Mouse (Mus musculus): ENCODE measurements around the gene Itgb7. TPM values are rescaled to one million over a fixed set of nuclear protein-coding genes. Genes with fewer than 3 reads are reported as not detected.

The Itgb7 gene
- polyA plus RNA-seq, 1 experiment from 2014 or later: 13.3 TPM

DNA sequence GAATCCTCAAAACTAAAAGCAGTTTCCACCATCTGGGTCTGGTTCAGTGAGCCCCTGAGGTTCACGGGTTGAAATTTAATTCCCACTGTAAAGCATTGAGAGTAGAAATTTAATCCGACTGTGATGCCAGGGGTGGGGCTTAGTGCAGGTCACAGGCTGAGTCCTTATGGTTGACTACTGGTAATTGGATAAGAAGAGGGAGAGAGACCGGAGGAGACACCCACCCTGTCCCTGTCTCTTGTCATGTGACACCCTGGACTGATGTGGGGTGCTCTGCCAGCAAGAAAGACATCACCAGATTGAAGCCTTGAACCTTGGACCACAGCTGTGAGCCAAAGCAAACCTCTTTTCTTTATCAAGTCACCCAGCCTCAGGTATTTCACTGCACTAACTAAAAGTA is 48.7 kb downstream of the Itgb7 start:
- ATAC-seq (replicated peaks; ENCODE audit: low FRiP score, low TSS enrichment, low read depth) (no peak), DNase-seq (ENCODE audit: low spot score) (no peak)
- H3K9ac ChIP-seq (ENCODE audit: low read length): no peak overlapping the region
- no peak overlapping the region for H3K4me3 ChIP-seq (ENCODE audit: low read depth, low read length)
- 86% methylated on average over 3 of the region's 3 CpGs for WGBS
- H3K27ac ChIP-seq (ENCODE audit: low read depth): no peak overlapping the region
- no peak overlapping the region for H3K4me2 ChIP-seq (ENCODE audit: low read length)
- no peaks in the 10 kb centered on the region for H3K27me3 ChIP-seq (replicated peaks; ENCODE audit: control insufficient read depth, insufficient read depth, low read length)
- peaks cover 42% of the 10 kb centered on the region for H3K36me3 ChIP-seq (ENCODE audit: control insufficient read depth, insufficient read depth, low read length)
- no peaks in the 10 kb centered on the region for H3K9me3 ChIP-seq (ENCODE audit: control insufficient read depth, low read length)
- no peaks in the 10 kb centered on the region for H3K4me1 ChIP-seq (replicated peaks; ENCODE audit: control insufficient read depth, insufficient read depth, low read length)

DNA sequence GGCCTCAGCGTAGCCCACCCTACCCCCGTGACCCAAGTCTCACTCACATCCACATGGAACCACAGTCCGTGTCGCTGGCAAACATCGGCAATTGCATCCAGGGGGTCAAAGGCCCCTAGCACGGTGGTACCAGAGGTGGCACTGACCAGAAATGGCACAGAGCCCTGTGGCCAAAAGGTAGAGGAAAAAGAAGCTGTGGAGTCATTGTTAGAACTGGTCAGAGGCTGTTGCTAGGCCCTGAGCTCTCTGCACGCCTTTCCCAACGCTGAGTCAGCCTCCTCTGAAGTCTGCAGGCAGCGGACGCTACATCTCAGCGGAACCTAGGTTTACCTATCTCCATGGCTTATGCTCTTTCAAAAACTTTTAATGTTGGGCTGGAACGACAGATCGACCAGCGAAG is 51.8 kb downstream of the Itgb7 start:
- DNase-seq (ENCODE audit: low spot score): no peak
- Histone ChIP-seq H3K27me3 (replicated peaks; ENCODE audit: control insufficient read depth, insufficient read depth, low read length) (no peaks in the 10 kb centered on the region), H3K4me3 (ENCODE audit: low read depth, low read length) (no peak overlapping the region), H3K4me2 (ENCODE audit: low read length) (no peak overlapping the region), H3K4me1 (replicated peaks; ENCODE audit: control insufficient read depth, insufficient read depth, low read length) (no peaks in the 10 kb centered on the region), H3K9ac (ENCODE audit: low read length) (no peak overlapping the region), H3K27ac (ENCODE audit: low read depth) (no peak overlapping the region), H3K9me3 (ENCODE audit: control insufficient read depth, low read length) (no peaks in the 10 kb centered on the region), H3K36me3 (ENCODE audit: control insufficient read depth, insufficient read depth, low read length) (peaks cover 25% of the 10 kb centered on the region)
- no peak for ATAC-seq (replicated peaks; ENCODE audit: low FRiP score, low TSS enrichment, low read depth)
- WGBS: 91% methylated on average over 14 of the region's 14 CpGs

DNA sequence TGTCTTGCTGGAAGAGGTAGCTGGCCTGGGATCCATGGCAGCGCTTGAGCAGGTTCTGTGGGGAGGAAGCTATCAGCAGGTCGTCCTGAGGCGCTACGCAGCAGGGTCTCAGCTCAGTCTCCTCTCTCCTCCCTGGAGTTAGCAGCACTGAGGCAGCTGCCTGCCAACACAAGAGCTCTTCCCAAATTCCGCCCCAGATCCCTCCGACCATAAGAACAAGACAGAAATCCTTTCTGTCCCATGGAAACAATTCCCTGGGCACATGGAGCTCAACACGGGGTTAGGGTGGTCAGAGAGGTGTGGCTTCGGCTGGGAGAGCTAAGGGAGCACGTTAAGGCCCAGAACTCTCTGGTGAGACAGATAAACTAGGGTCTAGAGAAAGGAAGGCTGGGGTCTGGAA is 52.6 kb downstream of the Itgb7 start:
- Histone ChIP-seq H3K9me3 (ENCODE audit: control insufficient read depth, low read length) (no peaks in the 10 kb centered on the region), H3K27me3 (replicated peaks; ENCODE audit: control insufficient read depth, insufficient read depth, low read length) (no peaks in the 10 kb centered on the region), H3K4me3 (ENCODE audit: low read depth, low read length) (no peak overlapping the region), H3K27ac (ENCODE audit: low read depth) (no peak overlapping the region), H3K4me2 (ENCODE audit: low read length) (no peak overlapping the region), H3K36me3 (ENCODE audit: control insufficient read depth, insufficient read depth, low read length) (peaks cover 21% of the 10 kb centered on the region), H3K9ac (ENCODE audit: low read length) (no peak overlapping the region), H3K4me1 (replicated peaks; ENCODE audit: control insufficient read depth, insufficient read depth, low read length) (no peaks in the 10 kb centered on the region)
- ATAC-seq (replicated peaks; ENCODE audit: low FRiP score, low TSS enrichment, low read depth) (no peak), DNase-seq (ENCODE audit: low spot score) (no peak)
- WGBS: 79% methylated on average over 9 of the region's 9 CpGs

DNA sequence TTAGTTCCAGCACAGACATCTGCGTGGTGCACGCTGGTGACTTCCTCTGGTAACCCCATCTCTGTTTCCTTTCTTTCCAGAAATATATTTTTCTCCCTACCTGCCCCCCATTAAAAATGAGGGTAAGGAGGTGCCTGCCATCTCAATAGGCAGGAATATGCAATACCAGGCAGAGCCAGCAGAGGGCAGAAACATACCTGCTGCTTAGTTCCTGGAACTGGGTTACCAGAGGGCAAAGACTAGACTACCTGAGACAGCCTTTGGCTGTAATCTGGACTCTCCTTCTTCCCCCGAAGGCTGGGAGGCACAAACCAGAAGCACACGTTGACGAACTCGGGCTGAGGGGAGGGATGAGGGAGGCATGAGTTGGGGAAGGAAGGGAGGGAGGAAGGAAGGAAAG is 53.5 kb downstream of the Itgb7 start:
- Histone ChIP-seq H3K9me3 (ENCODE audit: control insufficient read depth, low read length) (no peaks in the 10 kb centered on the region), H3K4me3 (ENCODE audit: low read depth, low read length) (no peak overlapping the region), H3K27me3 (replicated peaks; ENCODE audit: control insufficient read depth, insufficient read depth, low read length) (no peaks in the 10 kb centered on the region), H3K36me3 (ENCODE audit: control insufficient read depth, insufficient read depth, low read length) (peaks cover 15% of the 10 kb centered on the region), H3K4me2 (ENCODE audit: low read length) (no peak overlapping the region), H3K9ac (ENCODE audit: low read length) (no peak overlapping the region), H3K27ac (ENCODE audit: low read depth) (no peak overlapping the region), H3K4me1 (replicated peaks; ENCODE audit: control insufficient read depth, insufficient read depth, low read length) (no peaks in the 10 kb centered on the region)
- 14% methylated on average over 6 of the region's 6 CpGs for WGBS
- ATAC-seq (replicated peaks; ENCODE audit: low FRiP score, low TSS enrichment, low read depth): 0 out of 2 replicates have a peak, but pooled peaks have one; percentile 33
- peak; percentile 95 for DNase-seq (ENCODE audit: low spot score)

DNA sequence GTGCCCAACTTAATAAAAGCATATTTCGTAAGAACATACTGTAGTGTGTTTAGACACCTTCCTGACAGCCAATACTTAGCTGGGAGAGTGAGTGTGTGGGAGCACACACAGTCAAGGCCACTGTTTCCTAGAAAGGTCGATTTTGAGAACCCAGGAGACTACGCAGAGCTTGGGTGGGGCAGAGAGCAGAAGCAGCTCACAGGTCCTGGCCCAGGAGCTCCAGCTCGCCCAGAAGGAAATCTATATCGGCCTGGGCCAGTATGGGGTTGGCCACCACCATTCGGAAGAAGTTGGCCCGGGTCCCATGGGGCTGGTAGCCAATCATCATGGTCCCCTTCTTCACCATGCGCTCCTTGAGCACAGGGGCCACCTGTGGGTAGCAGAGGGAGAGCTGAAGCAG is 54.3 kb downstream of the Itgb7 start:
- 83% methylated on average over 8 of the region's 8 CpGs for WGBS

DNA sequence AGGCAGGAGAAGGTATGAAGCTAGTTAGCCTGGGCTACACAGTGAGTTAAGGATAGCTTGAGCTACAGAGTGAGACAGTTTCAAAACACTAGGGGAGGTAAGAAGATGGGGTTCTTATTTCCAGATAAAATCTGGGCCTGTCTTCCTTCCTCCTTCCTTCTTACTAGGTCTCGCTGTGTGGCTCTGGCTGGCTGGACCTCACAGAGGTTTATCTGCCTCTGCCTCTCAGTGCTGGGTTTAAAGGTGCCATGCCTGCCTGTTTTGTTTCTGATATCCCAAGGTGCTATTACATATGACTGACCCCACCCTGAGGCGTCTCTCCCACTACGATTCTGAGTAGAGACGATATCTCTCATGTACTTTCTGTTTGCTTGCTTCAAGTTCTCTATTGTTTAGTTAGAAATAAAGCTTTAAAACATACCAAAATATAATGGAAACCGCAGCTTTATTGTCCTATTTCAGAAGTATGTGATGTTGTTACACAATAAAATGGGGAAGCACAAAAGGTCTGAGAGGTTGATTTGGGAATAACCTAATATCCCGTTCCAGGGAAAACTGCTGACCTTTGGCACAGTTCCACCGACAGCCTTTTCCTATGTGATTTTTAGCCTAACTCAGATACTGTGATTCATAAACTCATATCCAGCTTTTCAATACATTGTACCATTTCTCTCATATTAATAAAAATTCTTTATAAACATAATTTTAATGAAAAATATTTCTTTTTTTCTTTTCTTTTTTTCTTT is 55.0 kb downstream of the Itgb7 start:
- 87% methylated on average over 7 of the region's 7 CpGs for WGBS
- DNase-seq (ENCODE audit: low spot score) (no peak), ATAC-seq (replicated peaks; ENCODE audit: low FRiP score, low TSS enrichment, low read depth) (no peak)
- no peak overlapping the region for H3K4me2 ChIP-seq (ENCODE audit: low read length)
- no peaks in the 10 kb centered on the region for H3K27me3 ChIP-seq (replicated peaks; ENCODE audit: control insufficient read depth, insufficient read depth, low read length)
- H3K36me3 ChIP-seq (ENCODE audit: control insufficient read depth, insufficient read depth, low read length): peaks cover 11% of the 10 kb centered on the region
- no peaks in the 10 kb centered on the region for H3K4me1 ChIP-seq (replicated peaks; ENCODE audit: control insufficient read depth, insufficient read depth, low read length)
- no peaks in the 10 kb centered on the region for H3K9me3 ChIP-seq (ENCODE audit: control insufficient read depth, low read length)
- H3K27ac ChIP-seq (ENCODE audit: low read depth): no peak overlapping the region
- no peak overlapping the region for H3K4me3 ChIP-seq (ENCODE audit: low read depth, low read length)
- no peak overlapping the region for H3K9ac ChIP-seq (ENCODE audit: low read length)

More for the DNA sequence above, 54.3 kb downstream of the Itgb7 start:
- H3K9me3 ChIP-seq (ENCODE audit: control insufficient read depth, low read length): no peaks in the 10 kb centered on the region
- no peak overlapping the region for H3K4me3 ChIP-seq (ENCODE audit: low read depth, low read length)
- H3K36me3 ChIP-seq (ENCODE audit: control insufficient read depth, insufficient read depth, low read length): peaks cover 11% of the 10 kb centered on the region
- H3K4me1 ChIP-seq (replicated peaks; ENCODE audit: control insufficient read depth, insufficient read depth, low read length): no peaks in the 10 kb centered on the region
- H3K27ac ChIP-seq (ENCODE audit: low read depth): no peak overlapping the region
- no peak for DNase-seq (ENCODE audit: low spot score)
- no peak overlapping the region for H3K4me2 ChIP-seq (ENCODE audit: low read length)
- no peak for ATAC-seq (replicated peaks; ENCODE audit: low FRiP score, low TSS enrichment, low read depth)
- no peak overlapping the region for H3K9ac ChIP-seq (ENCODE audit: low read length)
- H3K27me3 ChIP-seq (replicated peaks; ENCODE audit: control insufficient read depth, insufficient read depth, low read length): no peaks in the 10 kb centered on the region

DNA sequence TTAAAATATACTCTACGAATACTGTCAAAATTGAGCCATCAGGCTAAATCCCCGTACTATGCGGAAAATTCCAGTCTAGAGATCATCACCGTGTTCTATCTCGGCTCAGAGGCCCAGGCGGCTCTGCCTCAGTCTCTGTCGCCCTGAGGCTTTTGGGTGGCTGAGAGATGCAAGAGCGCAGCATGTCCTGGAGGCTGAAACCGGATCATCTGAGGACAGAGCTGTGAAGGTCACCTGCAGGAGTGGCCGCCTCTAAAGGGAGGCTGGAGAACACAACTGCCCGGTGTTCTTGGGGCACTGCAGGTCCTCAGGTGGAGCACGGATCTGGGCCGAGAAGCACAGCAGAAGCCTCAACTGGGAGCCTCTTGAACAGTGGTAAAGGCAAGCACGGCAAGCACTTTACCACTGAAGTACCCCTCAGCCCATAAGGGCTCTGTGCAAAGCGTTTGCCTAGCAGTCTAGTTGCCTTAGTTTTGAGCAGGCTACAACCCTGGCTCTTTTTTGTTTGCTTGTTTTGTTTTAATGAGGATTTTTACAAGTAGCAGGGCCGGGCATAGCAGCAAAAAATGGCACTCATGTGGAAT is 55.9 kb downstream of the Itgb7 start:
- H3K4me1 ChIP-seq (replicated peaks; ENCODE audit: control insufficient read depth, insufficient read depth, low read length): no peaks in the 10 kb centered on the region

DNA sequence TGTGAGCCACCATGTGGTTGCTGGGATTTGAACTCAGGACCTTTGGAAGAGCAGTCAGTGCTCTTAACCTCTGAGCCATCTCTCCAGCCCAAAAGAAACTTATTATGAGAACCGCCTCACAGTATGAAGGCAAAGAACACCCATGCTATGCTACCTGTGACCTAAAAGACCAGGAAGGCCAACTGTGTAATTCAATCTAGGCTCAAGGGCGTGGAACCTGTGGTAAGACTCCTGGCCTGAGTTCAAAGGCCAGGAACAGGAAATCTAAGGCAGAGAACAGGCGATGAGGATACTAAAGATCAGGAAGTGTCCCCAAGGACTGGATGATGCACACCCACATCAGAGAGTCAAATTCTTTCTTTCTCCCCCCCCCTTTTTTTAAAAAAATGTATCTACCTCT is 58.2 kb downstream of the Itgb7 start:
- no peak for ATAC-seq (replicated peaks; ENCODE audit: low FRiP score, low TSS enrichment, low read depth)
- Histone ChIP-seq H3K27ac (ENCODE audit: low read depth) (no peak overlapping the region), H3K4me3 (ENCODE audit: low read depth, low read length) (no peak overlapping the region), H3K27me3 (replicated peaks; ENCODE audit: control insufficient read depth, insufficient read depth, low read length) (no peaks in the 10 kb centered on the region), H3K4me2 (ENCODE audit: low read length) (no peak overlapping the region), H3K9ac (ENCODE audit: low read length) (no peak overlapping the region), H3K9me3 (ENCODE audit: control insufficient read depth, low read length) (no peaks in the 10 kb centered on the region), H3K36me3 (ENCODE audit: control insufficient read depth, insufficient read depth, low read length) (0 out of 2 replicates have a peak, but pooled peaks cover 3% of the 10 kb centered on the region), H3K4me1 (replicated peaks; ENCODE audit: control insufficient read depth, insufficient read depth, low read length) (no peaks in the 10 kb centered on the region)
- WGBS: 89% methylated on average over 3 of the region's 3 CpGs
- no peak for DNase-seq (ENCODE audit: low spot score)

More for the DNA sequence above, 55.9 kb downstream of the Itgb7 start:
- Histone ChIP-seq H3K4me3 (ENCODE audit: low read depth, low read length) (no peak overlapping the region), H3K27ac (ENCODE audit: low read depth) (no peak overlapping the region), H3K36me3 (ENCODE audit: control insufficient read depth, insufficient read depth, low read length) (peaks cover 11% of the 10 kb centered on the region), H3K9ac (ENCODE audit: low read length) (no peak overlapping the region), H3K9me3 (ENCODE audit: control insufficient read depth, low read length) (no peaks in the 10 kb centered on the region), H3K27me3 (replicated peaks; ENCODE audit: control insufficient read depth, insufficient read depth, low read length) (no peaks in the 10 kb centered on the region), H3K4me2 (ENCODE audit: low read length) (no peak overlapping the region)
- DNase-seq (ENCODE audit: low spot score): no peak
- no peak for ATAC-seq (replicated peaks; ENCODE audit: low FRiP score, low TSS enrichment, low read depth)
- 89% methylated on average over 16 of the region's 16 CpGs for WGBS

DNA sequence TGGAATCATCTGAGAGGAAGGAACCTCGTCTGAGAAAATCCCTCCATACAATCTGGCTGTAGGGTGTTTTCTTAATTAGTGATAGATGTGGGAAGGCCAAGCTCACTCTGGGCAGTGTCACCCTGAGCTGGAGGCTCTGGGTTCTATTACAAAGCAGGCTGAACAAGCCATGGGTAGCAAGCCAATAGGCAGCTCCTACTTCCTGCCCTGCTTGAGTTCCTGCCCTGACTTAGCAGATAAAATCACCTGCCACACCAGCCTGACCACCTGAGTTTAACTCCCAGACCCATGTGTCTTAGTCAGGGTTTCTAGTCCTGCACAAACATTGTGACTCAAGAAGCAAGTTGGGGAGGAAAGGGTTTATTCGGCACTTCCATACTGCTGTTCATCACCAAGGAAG is 62.7 kb downstream of the Itgb7 start:
- H3K4me2 ChIP-seq (ENCODE audit: low read length): no peak overlapping the region
- H3K9me3 ChIP-seq (ENCODE audit: control insufficient read depth, low read length): no peaks in the 10 kb centered on the region
- peaks cover 7% of the 10 kb centered on the region; the same call in 1 of the 2 replicates for H3K4me1 ChIP-seq (replicated peaks; ENCODE audit: control insufficient read depth, insufficient read depth, low read length)
- DNase-seq (ENCODE audit: low spot score) (no peak), ATAC-seq (replicated peaks; ENCODE audit: low FRiP score, low TSS enrichment, low read depth) (no peak)
- no peak overlapping the region for H3K27ac ChIP-seq (ENCODE audit: low read depth)
- WGBS: 69% methylated on average over 2 of the region's 2 CpGs
- no peaks in the 10 kb centered on the region for H3K27me3 ChIP-seq (replicated peaks; ENCODE audit: control insufficient read depth, insufficient read depth, low read length)
- H3K9ac ChIP-seq (ENCODE audit: low read length): no peak overlapping the region
- no peaks in the 10 kb centered on the region for H3K36me3 ChIP-seq (ENCODE audit: control insufficient read depth, insufficient read depth, low read length)
- H3K4me3 ChIP-seq (ENCODE audit: low read depth, low read length): no peak overlapping the region
